Mouse (Mus musculus): ENCODE data around the gene Il17d.

DNA sequence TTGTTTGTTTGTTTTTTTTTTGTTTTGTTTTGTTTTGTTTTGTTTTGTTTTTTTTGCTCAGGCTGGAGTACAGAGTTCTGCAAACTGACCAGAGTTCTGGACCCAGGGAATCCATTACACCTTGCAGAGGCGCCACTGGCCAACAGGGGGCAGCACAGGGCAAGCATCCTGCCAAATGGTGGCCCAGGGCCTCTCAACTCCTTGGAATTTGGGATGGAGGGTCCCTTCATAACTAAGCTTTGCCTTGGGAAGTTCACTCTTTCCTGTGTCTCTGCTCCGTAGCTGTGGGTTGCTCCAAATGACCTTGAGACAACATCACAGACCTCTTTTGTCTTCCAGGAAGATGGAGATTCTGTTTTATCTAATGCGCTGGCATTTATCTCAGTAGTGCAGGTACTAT lies 8.6 kb downstream of the Il17d start:
- TF ChIP-seq CTCF (IDR thresholded peaks at IDR 0.05; ENCODE audit: borderline replicate concordance, control insufficient read depth, extremely low read depth, insufficient read depth, low read length, poor library complexity) (peak; percentile 88), POLR2A (IDR thresholded peaks at IDR 0.05; ENCODE audit: control insufficient read depth, extremely low read depth, insufficient read depth, low read length, poor library complexity) (no peak)
